Mouse (Mus musculus) ES-CJ7 (cell line): ENCODE measurements around the gene Nat8f5.
A peak's percentile ranks its signal among the peaks of the same experiment; 100 is the strongest.
"Not testable (repeated sequence)": the region's sequence is repeated elsewhere in the genome, so short reads cannot be mapped to it uniquely, and the experiment has no call there.

ENCODE experiments used
- DNase-seq: peaks from one replicate; pipeline ENCODE4 v3.0.0; 2011; ENCODE audit warnings: low read depth, low spot score

Gene Nat8f5

DNA sequence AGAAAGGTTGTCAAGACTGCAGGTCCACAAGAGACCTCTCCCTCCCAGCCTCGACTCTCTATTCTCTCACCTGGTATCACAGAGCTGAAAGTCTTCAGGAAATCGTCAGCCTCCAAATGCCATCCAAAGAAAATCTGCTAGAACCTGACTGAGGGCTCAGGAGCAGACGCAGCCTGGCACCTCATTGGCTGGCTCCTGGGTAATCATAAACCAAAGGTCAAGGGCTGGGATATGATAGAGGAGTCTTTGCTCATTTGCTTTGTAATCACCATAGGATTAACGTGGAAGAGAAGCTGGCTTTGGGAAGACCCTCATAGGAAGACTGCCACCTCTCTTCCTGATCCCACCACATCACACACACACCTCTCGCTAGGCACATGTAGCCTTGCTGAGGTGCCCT, at the start of gene Nat8f5, which contains the start of gene Nat8f6:
Gene Nat8f5 (minus strand): TSS at position 136 of the 400 bp plus-strand sequence.
Gene Nat8f6 (minus strand): TSS at position 118 of the 400 bp plus-strand sequence.
- peak; percentile 1 for DNase-seq

DNA sequence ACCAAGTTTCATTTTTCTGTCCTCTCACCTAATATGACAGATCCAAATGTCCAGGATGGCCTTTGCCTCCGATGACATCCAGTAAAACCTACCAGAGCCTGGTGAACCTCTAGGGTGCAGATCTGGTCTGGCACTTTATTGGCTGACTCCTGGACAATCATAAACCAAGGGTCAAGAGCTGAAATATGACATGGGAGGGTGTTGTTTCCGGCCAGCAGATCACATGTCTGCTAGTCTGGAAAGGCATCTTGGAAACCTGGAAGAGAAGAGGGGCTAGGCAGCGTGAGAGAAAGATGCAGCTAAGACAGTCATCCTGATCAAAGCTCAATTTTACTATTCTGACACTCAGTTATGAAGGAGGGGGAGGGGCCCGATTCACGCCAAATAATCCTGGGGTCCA, 48.2 kb upstream of the Nat8f5 start, which contains the start of gene Nat8f2:
Gene Nat8f2 (minus strand): TSS at position 153 of the 400 bp plus-strand sequence.
- not testable (repeated sequence) for DNase-seq

DNA sequence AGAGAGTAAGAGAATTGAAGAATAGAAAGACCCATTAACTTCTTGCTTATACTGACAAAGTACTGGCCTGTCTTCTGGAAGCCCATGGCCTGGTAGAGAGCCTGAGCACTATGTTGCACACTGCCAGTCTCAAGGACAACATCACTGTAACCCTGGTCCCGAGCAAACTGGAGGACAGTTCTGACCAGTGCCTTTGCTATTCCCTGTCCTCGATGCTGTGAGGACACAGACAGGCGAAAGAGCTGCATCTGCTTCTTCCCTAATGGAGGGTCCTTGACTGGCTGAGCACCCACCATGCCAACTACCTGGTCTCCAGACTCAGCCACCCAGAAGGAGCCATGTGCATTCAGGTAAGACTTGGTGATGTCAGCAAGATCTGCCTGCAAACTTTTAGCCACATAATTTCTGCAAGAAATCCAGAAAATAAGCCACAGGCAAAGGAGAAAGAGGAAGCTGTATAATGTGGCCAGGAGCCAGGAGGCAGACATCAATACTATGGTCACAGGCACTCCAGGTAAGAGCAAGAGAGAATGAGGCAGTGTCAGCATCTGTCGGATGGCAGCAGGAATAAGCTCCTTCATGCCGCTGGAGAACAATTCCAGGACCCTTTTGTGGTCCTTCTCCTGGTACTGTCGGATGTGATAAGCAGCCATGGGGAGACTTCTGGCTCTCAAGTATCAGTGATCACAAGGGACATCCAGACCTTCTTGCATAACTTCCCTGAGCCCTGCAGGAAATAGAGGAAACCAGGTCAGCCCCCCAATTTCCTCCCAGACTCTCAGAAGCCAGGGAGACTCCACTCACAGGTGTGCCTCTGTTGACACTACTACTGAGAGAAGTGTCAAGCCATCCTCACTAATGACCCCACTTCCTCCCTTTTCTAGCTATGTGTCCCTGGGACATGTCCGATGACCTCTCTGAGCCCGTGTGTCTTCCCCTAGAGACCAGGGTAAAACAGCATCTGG, 47.2 kb upstream of the Nat8f5 start:
- DNase-seq, result no peak

DNA sequence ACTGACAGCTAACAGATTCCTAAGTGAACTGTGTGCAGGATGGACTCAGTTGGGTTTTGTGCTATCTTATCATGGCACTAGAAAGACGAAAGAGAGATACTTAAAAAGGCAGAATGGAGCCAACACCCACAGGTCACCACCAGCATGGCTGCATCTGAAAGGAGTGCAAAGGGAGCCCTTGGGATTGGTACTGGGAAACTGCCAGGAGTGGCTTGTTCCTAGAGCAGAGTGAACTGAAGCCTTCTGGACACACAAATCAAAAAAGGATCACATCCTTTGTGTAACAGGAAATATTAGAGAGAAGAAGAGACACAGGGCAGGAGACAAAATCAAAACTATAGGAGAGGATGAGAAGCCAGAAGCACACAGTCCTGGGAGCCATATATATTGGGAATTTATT, 46.2 kb upstream of the Nat8f5 start:
- not testable (repeated sequence) for DNase-seq

DNA sequence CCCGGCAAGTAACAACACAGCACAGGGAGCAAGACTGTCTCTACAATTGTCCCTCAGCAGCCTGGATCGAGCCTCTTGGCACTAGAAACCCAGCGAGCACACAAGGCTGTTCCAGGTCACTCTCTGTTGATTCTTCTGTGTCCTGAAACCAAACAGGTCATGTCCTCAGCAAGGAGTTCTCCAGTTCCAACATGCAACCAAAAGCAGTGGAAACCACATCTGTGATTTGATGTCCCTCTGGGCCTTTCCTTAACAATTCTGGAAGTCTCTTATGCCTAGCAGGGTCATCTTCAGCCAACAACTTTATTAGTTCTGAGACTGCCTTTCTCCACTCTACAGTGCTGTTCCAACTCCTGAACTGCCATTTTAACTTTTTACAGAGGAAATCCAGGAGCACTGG, 45.4 kb upstream of the Nat8f5 start:
- not testable (repeated sequence) for DNase-seq

DNA sequence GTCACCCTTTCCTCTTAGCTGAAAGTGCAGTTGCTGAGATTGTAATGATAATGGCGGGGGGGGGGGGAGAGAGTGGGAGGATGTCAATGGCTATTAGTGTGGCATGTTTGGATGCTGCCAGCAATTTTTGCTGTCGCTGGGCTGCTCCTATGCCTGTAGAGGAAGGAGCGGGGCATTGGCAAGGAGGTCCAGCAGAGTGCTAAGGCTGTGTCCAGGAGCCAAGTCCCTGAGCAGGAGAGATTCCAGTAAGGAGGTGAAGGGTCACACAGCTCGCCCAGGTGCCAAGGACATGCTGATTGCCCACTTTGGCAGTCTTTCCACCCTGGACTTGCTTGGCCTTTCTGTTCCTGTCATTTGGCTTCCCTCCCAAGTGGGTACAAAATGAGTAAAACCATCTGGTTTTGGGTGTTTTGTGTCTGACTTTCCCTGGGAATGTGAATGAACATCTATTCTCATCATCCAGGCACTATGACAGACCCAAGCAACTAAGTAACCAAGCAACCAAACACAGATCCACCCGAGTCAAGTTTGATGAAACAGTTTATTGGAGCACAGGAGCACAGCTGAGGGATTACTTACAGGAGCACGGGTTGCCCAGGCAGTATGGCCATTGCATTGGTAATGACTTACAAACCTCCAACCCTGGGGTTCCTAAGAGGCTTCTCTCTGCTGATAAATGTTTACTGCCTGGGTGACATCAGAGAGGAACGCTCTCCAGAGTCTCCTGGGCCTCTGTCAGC, 44.3 kb upstream of the Nat8f5 start:
- DNase-seq, result not testable (repeated sequence)

DNA sequence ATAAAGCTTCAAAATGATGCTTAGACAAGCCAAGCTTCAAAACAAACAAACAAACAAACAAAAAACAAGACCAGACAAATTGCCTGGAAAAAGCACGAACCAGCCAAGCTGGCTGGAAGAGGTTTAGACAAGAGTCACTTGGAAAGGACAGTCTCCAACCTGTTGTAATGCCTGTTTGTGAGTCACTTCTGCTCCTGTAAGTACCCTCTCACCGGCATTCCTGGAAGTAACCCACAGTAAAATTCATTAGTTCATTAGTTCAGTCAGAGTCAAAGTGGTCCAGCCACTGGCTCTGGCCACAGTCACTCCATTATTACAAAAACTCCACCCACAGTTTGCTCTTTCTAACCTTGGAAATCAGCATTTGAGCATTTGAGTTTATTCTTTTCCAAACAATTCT, 43.1 kb upstream of the Nat8f5 start:
- DNase-seq, result no peak

DNA sequence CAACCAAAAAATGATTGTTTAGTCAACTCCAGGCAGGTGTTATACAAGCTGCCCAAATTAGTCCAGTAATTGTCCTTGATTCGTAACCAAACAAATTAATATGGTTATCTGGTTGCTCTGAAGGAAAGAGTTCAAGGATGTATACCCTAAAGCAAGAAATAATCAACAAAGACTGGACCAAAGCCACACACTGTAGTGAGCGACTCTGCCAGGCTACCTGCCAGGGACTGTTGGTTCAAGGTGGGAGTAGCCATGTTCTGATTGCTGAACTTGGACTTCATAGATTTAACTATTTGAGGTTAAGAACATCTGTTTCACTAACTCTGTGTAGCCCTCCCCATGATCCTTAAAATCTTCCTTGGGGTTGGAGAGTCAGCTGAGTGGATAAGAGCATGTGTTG, 42.4 kb upstream of the Nat8f5 start:
- no peak for DNase-seq

DNA sequence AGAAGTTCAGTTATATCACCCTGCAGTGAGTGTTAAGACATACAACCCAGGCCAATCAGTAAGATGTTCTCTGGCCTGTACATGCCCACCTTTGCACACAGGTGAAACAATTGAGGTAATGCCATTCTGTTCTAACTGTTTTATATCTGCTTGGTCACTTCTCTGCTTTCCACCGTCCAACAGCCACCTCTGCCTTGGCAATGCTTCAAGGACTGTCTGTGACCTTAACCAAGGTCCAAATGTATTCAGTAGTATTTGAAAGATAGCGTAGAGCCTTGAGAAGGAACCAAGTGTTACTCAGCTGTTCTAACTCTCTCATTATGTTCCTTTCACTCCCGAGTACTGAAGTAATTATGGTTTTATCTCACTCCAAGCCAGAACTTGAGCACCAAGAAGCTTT, 41.8 kb upstream of the Nat8f5 start:
- DNase-seq, result no peak

DNA sequence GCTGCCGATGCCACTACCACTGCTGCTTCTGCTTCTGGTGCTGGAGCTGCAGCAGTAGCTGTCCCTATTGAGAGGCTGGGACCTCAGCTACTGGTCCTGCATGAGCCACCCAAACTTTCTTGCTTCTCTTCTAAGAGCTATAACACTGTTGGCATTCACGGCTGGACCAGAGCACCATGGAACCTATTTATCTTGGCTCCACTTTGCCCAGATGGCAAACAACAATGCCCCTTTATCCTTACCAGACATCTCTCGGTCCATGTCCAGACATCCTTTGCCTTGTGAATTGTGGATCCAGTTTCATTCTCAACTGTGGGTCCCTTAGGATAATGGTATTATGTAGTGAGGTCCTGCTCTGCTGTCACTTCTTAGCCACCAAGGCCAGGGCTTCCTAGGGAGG, 40.5 kb upstream of the Nat8f5 start:
- no peak for DNase-seq

DNA sequence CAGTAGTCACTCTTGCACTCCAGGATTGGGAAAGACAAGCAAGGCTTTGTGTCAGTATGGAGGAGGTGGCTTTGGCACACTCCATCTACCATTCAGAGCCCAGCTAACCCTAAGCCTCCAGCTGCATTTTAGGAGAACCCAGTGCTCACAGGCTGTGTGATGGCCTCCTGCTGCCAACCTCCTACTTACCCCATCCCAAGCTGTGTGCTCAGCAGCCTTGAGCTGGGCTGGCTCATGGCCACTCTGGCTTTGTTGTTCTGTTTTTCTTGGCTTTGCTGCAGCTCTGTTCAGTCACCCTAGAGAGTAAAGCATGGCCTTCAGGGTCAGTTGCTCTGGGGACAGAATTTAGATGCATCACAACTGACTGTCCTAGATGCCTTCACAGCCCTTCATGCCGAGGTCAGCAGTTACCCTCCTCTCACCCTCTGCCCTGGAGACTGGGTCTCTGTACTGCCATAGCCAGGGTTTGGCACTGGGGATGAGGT, 35.5 kb upstream of the Nat8f5 start:
- no peak for DNase-seq

DNA sequence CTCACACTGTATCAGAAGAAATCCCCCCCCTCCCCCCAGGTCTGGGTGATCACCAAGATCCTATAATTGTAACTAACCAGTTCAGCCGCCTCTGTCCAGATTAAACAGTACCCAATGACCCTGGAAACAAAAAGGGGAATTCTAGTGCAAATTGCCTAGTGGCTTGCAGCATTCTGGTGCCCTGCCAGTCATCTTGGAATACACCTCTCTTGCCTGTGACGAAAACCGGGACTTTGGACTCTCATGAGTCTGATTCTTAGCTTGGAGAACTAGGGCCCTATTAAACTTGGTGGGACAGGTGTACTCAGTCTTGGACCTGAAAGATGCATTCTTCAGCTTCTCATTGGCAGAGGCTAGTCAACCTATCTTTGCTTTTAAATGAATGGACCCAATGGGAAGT, 32.7 kb upstream of the Nat8f5 start:
- DNase-seq, result no peak

DNA sequence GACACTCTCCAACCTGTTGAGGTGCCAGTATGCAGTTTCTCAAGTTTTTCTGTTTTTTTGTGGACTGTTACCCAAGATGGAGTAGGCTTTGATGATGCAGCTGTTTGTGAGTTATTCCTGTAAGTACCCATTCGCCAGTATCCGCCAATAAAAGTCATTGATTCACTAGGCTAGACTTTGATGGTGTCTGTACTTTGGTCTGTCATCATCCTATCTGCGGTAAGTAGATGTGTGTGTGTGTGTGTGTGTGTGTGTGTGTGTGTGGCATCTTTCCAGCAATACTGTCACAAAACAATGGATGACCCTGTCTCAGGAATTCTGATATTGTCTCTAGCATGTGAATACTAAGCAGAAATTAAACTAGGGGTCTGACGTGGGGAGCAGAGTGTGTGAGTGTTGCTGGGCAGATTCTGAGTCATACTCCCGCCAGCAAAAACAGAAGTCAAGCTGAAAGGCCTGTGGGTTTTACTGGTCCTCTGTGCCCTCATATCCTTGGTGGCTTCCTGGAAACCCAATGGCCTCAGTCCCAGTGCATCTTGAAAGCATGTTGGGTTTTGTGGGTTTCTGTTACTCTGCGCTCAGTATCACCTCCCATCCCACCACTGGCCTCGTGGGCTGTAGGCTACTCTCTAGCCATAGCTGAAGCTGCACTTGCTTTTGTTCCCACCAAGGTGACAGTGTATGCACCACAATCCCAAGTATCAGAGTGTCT, 30.4 kb upstream of the Nat8f5 start:
- DNase-seq, result no peak

DNA sequence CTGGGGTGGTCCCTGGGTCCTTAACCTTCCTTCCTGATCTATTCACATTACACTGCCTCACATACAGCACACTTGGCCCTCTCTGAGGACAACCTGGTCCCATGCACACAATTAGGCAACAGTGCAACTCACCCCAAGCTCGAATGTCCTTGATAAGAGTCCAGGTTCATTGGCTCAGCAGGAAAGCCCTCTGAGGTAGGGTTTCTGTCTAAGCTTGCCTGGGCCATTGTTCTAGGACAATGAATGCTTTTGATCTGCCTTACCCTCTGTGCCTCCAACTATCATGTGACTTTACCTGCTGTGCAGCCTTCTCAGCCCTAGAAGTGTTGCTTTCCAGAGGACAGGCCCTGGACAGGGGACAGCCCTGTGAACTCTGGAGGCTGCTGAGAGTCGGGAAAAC, 28.5 kb upstream of the Nat8f5 start:
- DNase-seq, result peak; percentile 81

DNA sequence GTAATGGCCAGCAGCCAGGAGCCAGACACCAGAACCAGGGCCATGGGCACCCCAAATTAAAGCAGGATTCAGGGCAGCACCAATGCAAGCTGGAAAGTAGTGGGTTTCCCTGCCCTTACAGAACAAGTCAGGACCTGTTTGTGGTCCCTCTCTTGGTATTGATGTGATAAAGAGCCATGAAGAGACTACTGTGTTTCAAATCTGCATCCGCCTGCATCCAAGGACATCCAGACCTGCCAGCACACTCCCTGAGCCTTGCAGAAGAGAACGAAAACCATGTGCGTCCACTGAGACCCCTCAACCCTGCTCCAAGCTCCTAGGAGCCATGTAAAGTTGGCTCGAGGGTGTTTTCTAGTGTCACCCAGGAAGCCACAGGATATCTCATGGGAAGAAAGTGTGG, 27.4 kb upstream of the Nat8f5 start:
- peak; percentile 51 for DNase-seq

DNA sequence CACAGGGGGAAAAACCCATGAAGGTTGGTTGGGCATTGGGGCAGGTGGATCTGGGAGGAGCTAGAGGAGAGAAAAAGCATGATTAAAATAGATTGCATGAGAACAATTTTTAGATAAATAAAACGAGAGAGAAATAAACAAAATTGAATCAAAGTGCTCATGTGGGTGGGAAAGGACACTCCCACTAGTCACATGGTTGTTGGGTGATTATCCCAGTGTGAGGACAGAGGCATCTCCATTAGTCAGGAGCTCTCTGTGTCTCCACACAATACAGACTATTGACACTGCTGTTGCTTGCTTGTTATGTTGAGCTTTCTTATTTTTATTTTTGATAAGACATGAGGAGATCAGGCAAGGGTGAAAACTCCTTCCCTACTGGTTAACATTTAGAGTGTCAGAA, 26.1 kb upstream of the Nat8f5 start:
- no peak for DNase-seq

DNA sequence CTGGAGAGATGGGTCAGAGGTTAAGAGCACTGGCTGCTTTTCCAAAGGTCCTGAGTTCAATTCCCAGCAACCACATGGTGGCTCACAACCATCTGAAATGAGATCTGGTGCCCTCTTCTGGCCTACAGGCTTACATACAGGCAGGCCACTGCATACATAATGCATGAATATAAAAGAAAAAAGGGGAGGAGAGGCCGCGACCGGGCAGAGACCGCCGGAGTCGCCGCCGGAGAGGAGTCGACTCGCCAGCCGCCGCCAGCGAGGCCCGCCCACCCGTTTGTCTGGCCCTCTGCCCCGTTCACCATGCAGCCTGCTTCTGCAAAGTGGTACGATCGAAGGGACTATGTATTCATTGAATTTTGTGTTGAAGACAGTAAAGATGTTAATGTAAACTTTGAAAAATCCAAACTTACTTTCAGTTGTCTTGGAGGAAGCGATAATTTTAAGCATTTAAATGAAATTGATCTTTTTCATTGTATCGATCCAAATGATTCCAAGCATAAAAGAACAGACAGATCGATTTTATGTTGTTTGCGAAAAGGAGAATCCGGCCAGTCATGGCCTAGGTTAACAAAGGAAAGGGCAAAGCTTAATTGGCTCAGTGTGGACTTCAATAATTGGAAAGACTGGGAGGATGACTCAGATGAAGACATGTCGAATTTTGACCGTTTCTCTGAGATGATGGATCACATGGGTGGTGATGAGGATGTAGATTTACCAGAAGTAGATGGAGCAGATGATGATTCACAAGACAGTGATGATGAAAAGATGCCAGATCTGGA, 23.1 kb upstream of the Nat8f5 start:
- peak; percentile 77 for DNase-seq

DNA sequence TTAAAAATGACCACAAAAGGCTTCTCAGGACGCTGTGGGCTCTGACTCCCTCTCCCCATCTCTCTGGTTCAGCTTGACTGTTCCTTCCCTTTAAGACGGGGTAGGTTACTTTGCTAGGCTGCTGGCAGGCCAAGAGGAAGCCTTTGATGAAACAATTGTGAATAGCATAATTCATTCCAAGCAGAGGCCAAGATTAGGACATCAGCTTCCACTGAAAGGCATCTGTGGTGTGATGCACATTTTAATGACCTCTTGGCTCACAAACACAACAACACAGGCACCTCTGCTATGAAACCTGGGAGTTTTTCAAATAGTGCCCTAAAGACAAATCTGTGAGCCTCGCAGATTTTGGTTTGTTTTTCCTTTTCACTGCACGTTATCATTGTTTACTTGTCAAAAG, 19.2 kb upstream of the Nat8f5 start:
- no peak for DNase-seq

DNA sequence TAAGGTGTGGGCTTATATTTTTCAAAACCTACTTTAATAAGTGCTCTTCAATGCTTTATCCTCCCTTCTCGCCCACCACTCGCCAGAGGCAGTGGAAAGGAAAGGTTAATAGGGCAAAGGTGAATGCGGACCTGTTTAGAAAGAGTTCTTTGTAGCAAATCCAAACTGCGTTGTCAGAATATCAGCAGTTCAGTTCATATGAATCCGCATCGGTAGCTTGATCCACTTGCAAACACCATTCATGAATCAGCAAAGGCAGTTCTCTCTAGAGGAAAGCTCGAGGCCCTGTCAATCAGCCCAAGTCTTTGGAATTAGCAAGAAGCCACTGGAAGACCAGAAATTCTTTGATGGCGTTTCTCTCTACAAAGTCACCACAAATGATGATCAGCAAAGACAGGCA, 17.9 kb upstream of the Nat8f5 start:
- no peak for DNase-seq

DNA sequence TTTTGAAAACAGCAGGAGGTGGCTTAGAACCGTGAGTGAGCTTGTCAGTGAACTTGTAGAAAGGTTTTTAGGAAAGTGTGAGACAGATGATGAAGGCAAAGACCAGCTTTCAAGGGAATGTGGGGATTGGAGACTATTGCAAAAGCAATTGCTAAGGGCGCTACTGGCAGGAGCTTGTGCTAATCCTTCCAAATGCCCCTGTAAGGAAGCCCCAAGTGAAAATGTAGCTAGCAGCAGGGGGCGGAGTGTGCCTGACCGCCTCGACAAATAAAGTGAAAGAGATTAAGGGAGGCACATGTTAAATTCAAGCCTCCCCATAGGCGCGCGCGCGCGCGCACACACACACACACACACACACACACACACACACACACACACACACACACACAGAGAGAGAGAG, 16.5 kb upstream of the Nat8f5 start:
- not testable (repeated sequence) for DNase-seq

DNA sequence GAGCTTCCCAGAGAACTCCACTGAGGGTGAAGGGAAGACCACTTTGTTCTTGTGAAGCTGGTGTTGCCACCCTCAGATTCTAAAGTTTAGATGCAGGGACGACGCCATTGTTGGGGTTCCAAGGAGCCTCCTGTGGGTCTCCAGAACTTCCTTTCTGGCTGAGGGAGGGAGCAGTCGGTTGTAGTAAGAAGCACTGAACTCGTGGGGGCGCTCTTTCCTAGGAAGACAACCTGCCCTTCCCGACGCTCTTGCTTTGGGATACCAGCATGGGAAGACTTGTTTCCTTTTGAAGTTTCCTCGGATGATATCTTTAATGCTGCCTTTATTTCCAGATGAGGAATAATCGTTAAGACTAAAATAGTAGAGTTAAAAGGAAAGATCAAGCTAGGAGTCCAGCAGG, 16.1 kb upstream of the Nat8f5 start:
- not testable (repeated sequence) for DNase-seq
